Comparison of ENCODE assay signal across 8 mouse cellular contexts in the genomic region with DNA sequence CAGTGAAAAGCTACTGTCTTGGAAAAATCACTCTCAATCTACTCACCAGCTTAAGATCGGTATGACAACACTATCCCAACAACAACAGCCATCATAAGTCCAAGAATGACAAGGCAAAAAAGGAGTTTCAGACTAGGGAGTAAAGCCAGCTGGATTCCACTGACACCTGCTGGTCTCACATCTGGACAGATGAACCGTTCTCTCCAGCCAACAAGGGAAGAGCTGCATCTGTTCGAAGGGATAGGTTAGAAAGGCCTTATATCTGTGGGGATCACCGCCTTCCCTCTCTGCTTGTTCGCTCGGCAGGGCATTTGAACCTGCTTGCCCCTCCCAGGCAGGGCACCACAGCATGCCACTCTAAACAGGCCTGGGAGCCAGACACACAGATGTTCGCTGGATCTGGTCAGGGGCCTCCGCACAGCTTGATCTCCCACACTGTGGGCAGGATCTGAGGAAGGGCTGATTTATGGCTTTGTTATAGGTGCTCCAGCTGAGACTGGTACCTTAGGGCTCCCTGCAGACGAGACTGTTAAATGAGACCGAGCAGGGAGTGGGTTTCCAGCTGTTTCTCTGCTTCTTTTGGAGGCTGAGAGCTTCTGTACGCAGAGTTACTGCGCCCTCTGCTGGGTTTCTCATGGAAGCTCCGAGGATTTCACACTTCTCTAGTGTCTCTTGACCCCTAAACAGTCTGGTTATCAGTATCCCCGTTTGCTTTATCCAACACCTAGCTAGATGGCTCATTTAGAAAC. TPM values are rescaled to one million over a fixed set of nuclear protein-coding genes. Genes with fewer than 3 reads are reported as not detected.
DNase-seq lines count a peak whose midpoint lies in the region; ATAC-seq and TF ChIP-seq lines count a peak whose summit lies in the region.

No protein-coding gene starts in this region.

- no peaks in the 10 kb centered on the region for H3K36me3 ChIP-seq in heart, embryonic 13.5 days
- no peaks in the 10 kb centered on the region for H3K36me3 ChIP-seq in kidney, postnatal 0 days (ENCODE audit: insufficient read depth, low read length)
- H3K36me3 ChIP-seq in liver, embryonic 11.5 days (ENCODE audit: control insufficient read depth, insufficient read depth, low read length), result no peaks in the 10 kb centered on the region
- H3K36me3 ChIP-seq in neural tube, embryonic 15.5 days, result no peaks in the 10 kb centered on the region

- peak overlapping the region; percentile 53 for H3K4me2 ChIP-seq in heart, embryonic 13.5 days
- H3K4me2 ChIP-seq in kidney, postnatal 0 days (ENCODE audit: low read length), result peak overlapping the region; percentile 19; the same call in 1 of the 2 replicates
- H3K4me2 ChIP-seq in liver, embryonic 11.5 days, result no peak overlapping the region
- H3K4me2 ChIP-seq in neural tube, embryonic 15.5 days, result peak overlapping the region; percentile 55

- 0 out of 2 replicates have a peak overlapping the region, but pooled peaks have one; percentile 8 for H3K9ac ChIP-seq in heart, embryonic 13.5 days
- H3K9ac ChIP-seq in kidney, postnatal 0 days (ENCODE audit: low read depth, low read length), result no peak overlapping the region
- H3K9ac ChIP-seq in liver, embryonic 11.5 days (ENCODE audit: low read depth, low read length), result no peak overlapping the region
- no peak overlapping the region; the same call in 1 of the 2 replicates for H3K9ac ChIP-seq in neural tube, embryonic 15.5 days (replicated peaks)

- peaks cover 4% of the 10 kb centered on the region; the same call in 1 of the 2 replicates for H3K4me1 ChIP-seq in heart, embryonic 13.5 days
- no peaks in the 10 kb centered on the region for H3K4me1 ChIP-seq in kidney, postnatal 0 days (replicated peaks; ENCODE audit: insufficient read depth, low read length)
- no peaks in the 10 kb centered on the region for H3K4me1 ChIP-seq in liver, embryonic 11.5 days (replicated peaks; ENCODE audit: control insufficient read depth, insufficient read depth, low read length)
- H3K4me1 ChIP-seq in neural tube, embryonic 15.5 days, result peaks cover 10% of the 10 kb centered on the region

- H3K27ac ChIP-seq in heart, embryonic 13.5 days (replicated peaks), result no peak overlapping the region
- no peak overlapping the region for H3K27ac ChIP-seq in kidney, postnatal 0 days
- no peak overlapping the region for H3K27ac ChIP-seq in liver, embryonic 11.5 days (ENCODE audit: low read depth, low read length)
- 0 out of 2 replicates have a peak overlapping the region, but pooled peaks have one; percentile 20 for H3K27ac ChIP-seq in neural tube, embryonic 15.5 days (replicated peaks)

- 0 out of 2 replicates have a peak overlapping the region, but pooled peaks have one; percentile 20 for H3K4me3 ChIP-seq in heart, embryonic 13.5 days
- H3K4me3 ChIP-seq in kidney, postnatal 0 days (replicated peaks; ENCODE audit: low read depth, low read length), result no peak overlapping the region
- no peak overlapping the region for H3K4me3 ChIP-seq in liver, embryonic 11.5 days (ENCODE audit: low read depth, low read length)
- H3K4me3 ChIP-seq in neural tube, embryonic 15.5 days (replicated peaks), result no peak overlapping the region; the same call in 1 of the 2 replicates

- peak; percentile 82 for TF ChIP-seq CTCF in kidney, postnatal 0 days (IDR thresholded peaks at IDR 0.05; ENCODE audit: low read depth)

- ATAC-seq in heart, embryonic 13.5 days (ENCODE audit: extremely low read depth, insufficient number of reproducible peaks, low FRiP score, low TSS enrichment), result no peak; the same call in 1 of the 2 replicates
- ATAC-seq in kidney, postnatal 0 days (replicated peaks; ENCODE audit: low FRiP score, low read depth), result peak; percentile 62
- ATAC-seq in liver, embryonic 11.5 days (replicated peaks; ENCODE audit: low FRiP score), result 0 out of 2 replicates have a peak, but pooled peaks have one; percentile 23
- ATAC-seq in neural tube, embryonic 15.5 days (ENCODE audit: low FRiP score), result peak; percentile 88
- no peak for ATAC-seq in inflammation-experienced regulatory T-cells, adult 6 months

- H3K9me3 ChIP-seq in heart, embryonic 13.5 days, result no peaks in the 10 kb centered on the region
- no peaks in the 10 kb centered on the region for H3K9me3 ChIP-seq in kidney, postnatal 0 days (replicated peaks; ENCODE audit: low read length)
- no peaks in the 10 kb centered on the region for H3K9me3 ChIP-seq in liver, embryonic 11.5 days (ENCODE audit: control insufficient read depth, low read length)
- no peaks in the 10 kb centered on the region for H3K9me3 ChIP-seq in neural tube, embryonic 15.5 days (replicated peaks)

- 24% methylated on average over 14 of the region's 14 CpGs for WGBS in heart, embryonic 13.5 days
- WGBS in kidney, postnatal 0 days, result 15% methylated on average over 14 of the region's 14 CpGs
- WGBS in liver, embryonic 11.5 days, result 30% methylated on average over 14 of the region's 14 CpGs
- 10% methylated on average over 14 of the region's 14 CpGs for WGBS in neural tube, embryonic 15.5 days

- DNase-seq in thymus, postnatal 4 days, result peak; percentile 25
- no peak for DNase-seq in thymus, adult 18-20 months
- DNase-seq in embryo, embryonic 11 days, result peak; percentile 85
- DNase-seq in kidney, postnatal 0 days (ENCODE audit: low spot score), result peak; percentile 90
- DNase-seq in liver, embryonic 11.5 days (ENCODE audit: low spot score), result no peak

- peaks cover 22% of the 10 kb centered on the region; the same call in 1 of the 2 replicates for H3K27me3 ChIP-seq in heart, embryonic 13.5 days (replicated peaks)
- H3K27me3 ChIP-seq in kidney, postnatal 0 days (ENCODE audit: insufficient read depth, low read length), result no peaks in the 10 kb centered on the region
- no peaks in the 10 kb centered on the region for H3K27me3 ChIP-seq in liver, embryonic 11.5 days (replicated peaks; ENCODE audit: control insufficient read depth, insufficient read depth, low read length)
- no peaks in the 10 kb centered on the region for H3K27me3 ChIP-seq in neural tube, embryonic 15.5 days (replicated peaks)

RNA-seq across cellular contexts. Expression of a gene that starts 25.5 kb away (rescaled TPM):
- polyA plus RNA-seq in heart, embryonic 13.5 days (2015; fragmentation: Nextera tagmentation; extraction: Ambion mirVana), result 0.20 and 0.65 TPM in 2 replicates
- polyA plus RNA-seq in kidney, postnatal 0 days (2015; fragmentation: Nextera tagmentation; extraction: Ambion mirVana), result not detected in 2 replicates
- 1.6 and 2.4 TPM in 2 replicates for polyA plus RNA-seq in liver, embryonic 11.5 days (2014; fragmentation: Nextera tagmentation; extraction: Ambion mirVana)
- not detected in 2 replicates for polyA plus RNA-seq in neural tube, embryonic 15.5 days (2015; fragmentation: Nextera tagmentation; extraction: Ambion mirVana)
- polyA plus RNA-seq in inflammation-experienced regulatory T-cells, adult 6 months (2017; shearing (Covaris generic)), result not detected

RNA-seq across cellular contexts. Expression of a gene that starts 58.3 kb away (rescaled TPM):
- 0.09 TPM in 1 of 2 replicates, not detected in the other for polyA plus RNA-seq in heart, embryonic 13.5 days (2015; fragmentation: Nextera tagmentation; extraction: Ambion mirVana)
- polyA plus RNA-seq in kidney, postnatal 0 days (2015; fragmentation: Nextera tagmentation; extraction: Ambion mirVana), result 0.06 and 0.08 TPM in 2 replicates
- 0.35 and 0.41 TPM in 2 replicates for polyA plus RNA-seq in liver, embryonic 11.5 days (2014; fragmentation: Nextera tagmentation; extraction: Ambion mirVana)
- polyA plus RNA-seq in neural tube, embryonic 15.5 days (2015; fragmentation: Nextera tagmentation; extraction: Ambion mirVana), result 0.09 TPM in 1 of 2 replicates, not detected in the other
- under 1 TPM in 2 of 3 experiments, not detected in 1; 0.13 to 0.34 TPM for polyA plus RNA-seq in inflammation-experienced regulatory T-cells, adult 6 months (2017; shearing (Covaris generic))

Comparison
In these comparisons a context has a peak if more than half of its experiments do, and no peak if none do; other contexts are left out.
1. DNase-seq: peak in thymus, postnatal 4 days (single experiment), embryo, embryonic 11 days (single experiment) and kidney, postnatal 0 days (single experiment); none in thymus, adult 18-20 months (0 of 2) and liver, embryonic 11.5 days (single experiment).
2. ATAC-seq: peak in kidney, postnatal 0 days (single experiment), liver, embryonic 11.5 days (single experiment) and neural tube, embryonic 15.5 days (single experiment); none in heart, embryonic 13.5 days (single experiment) and inflammation-experienced regulatory T-cells, adult 6 months (single experiment).